In the genomic region with DNA sequence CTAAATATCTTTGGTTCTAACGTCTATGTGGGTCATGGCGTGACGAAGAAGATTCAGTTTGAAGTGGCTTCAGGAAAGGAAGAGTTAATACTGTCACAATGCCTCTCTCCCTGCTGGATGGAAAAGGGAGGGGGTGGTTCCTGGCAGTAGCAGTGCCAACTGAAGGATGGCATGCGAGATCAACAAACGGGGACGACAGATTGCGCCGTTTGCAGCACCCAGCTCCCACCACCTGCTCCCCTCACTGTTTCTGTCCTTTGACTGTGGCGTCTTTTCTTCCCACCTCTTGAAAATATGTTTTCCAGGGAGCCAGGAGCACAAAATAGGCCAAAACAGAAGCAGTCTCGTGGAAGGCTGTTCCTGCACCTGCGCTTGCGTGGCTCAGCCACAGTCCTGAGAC, we compare ENCODE assay signal across 11 mouse cellular contexts.
DNase-seq lines count a peak whose midpoint lies in the region; ATAC-seq and TF ChIP-seq lines count a peak whose summit lies in the region.
"Had no signal": no experiment of that assay in that cellular context is flagged by ENCODE, and none has a peak within 500 bp of the region (broad histone marks: within the 10 kb centered on the region; RNA-seq: fewer than 3 reads in every experiment).

No protein-coding gene starts in this region.

- no peak for TF ChIP-seq CTCF in layer of hippocampus, adult 2 months (conservative IDR thresholded peaks at IDR 0.05)
- TF ChIP-seq CTCF in midbrain, postnatal 0 days (IDR thresholded peaks at IDR 0.05), result no peak

- H3K36me3 ChIP-seq in midbrain, postnatal 0 days (ENCODE audit: insufficient read depth, low read length), result no peaks in the 10 kb centered on the region
- H3K36me3 ChIP-seq: lung, embryonic 15.5 days had no signal

- no peak overlapping the region for H3K4me2 ChIP-seq in midbrain, postnatal 0 days (ENCODE audit: low read depth, low read length, poor library complexity, severe bottlenecking)
- H3K4me2 ChIP-seq: lung, embryonic 15.5 days had no signal

- H3K27ac ChIP-seq in layer of hippocampus, adult 2 months, result peak overlapping the region; percentile 88
- H3K27ac ChIP-seq in midbrain, postnatal 0 days (ENCODE audit: low read depth, low read length), result no peak overlapping the region
- H3K27ac ChIP-seq: lung, embryonic 15.5 days had no signal

- DNase-seq in heart, adult 8-10 months (ENCODE audit: low spot score), result peak; percentile 19
- DNase-seq in heart, postnatal 14 days, result no peak
- peak; percentile 91 to 94 for DNase-seq in cerebellum, postnatal 10 days
- peak; percentile 89 to 91 for DNase-seq in layer of hippocampus, adult 2 months (ENCODE audit: low spot score in 2 of 2)
- peak; percentile 81 for DNase-seq in midbrain, postnatal 0 days (ENCODE audit: low spot score)
- no peak for DNase-seq in ovary, adult 18-20 months (ENCODE audit: low spot score)
- DNase-seq in ovary, postnatal 36 days (ENCODE audit: low spot score), result no peak
- DNase-seq in gastrocnemius, postnatal 4 days (ENCODE audit: low spot score in 2 of 2), result no peak
- DNase-seq: kidney, adult 11 months had no signal

- no peak for ATAC-seq in midbrain, postnatal 0 days (ENCODE audit: low FRiP score)
- ATAC-seq: activated CD4-positive, CD25-positive, alpha-beta regulatory T cell, adult 4 months had no signal

- WGBS in midbrain, postnatal 0 days, result 50% methylated on average over 12 of the region's 12 CpGs

- no peak overlapping the region; the same call in 1 of the 2 replicates for H3K4me3 ChIP-seq in layer of hippocampus, adult 2 months
- H3K4me3 ChIP-seq in midbrain, postnatal 0 days (ENCODE audit: low read depth, low read length), result no peak overlapping the region
- H3K4me3 ChIP-seq: lung, embryonic 15.5 days had no signal

- peaks cover 3% of the 10 kb centered on the region; the same call in 1 of the 2 replicates for H3K4me1 ChIP-seq in midbrain, postnatal 0 days (ENCODE audit: insufficient read depth, low read length)

- intact Hi-C loops in heart, postnatal 14 days (cut with DNase I), result loop anchor here (2.0 to 5.0 kb wide), 2 partner anchors 23 to 40 kb away; no protein-coding TSS in a partner anchor

- H3K9me3 ChIP-seq in midbrain, postnatal 0 days (ENCODE audit: low read length), result no peaks in the 10 kb centered on the region
- H3K9me3 ChIP-seq: lung, embryonic 15.5 days had no signal

- H3K9ac ChIP-seq in midbrain, postnatal 0 days (replicated peaks; ENCODE audit: low read length, poor library complexity, severe bottlenecking), result no peak overlapping the region
- H3K9ac ChIP-seq: lung, embryonic 15.5 days had no signal

- no peaks in the 10 kb centered on the region for H3K27me3 ChIP-seq in midbrain, postnatal 0 days (ENCODE audit: insufficient read depth, low read length)
- H3K27me3 ChIP-seq: lung, embryonic 15.5 days had no signal

Comparison
In these comparisons a context has a peak if more than half of its experiments do, and no peak if none do; other contexts are left out.
1. DNase-seq: peak in heart, adult 8-10 months (single experiment), cerebellum, postnatal 10 days (2 of 2), layer of hippocampus, adult 2 months (2 of 2) and midbrain, postnatal 0 days (single experiment); none in heart, postnatal 14 days (0 of 2), ovary, adult 18-20 months (single experiment), ovary, postnatal 36 days (single experiment) and gastrocnemius, postnatal 4 days (0 of 2).